Mouse (Mus musculus) induced T-regulatory cell, adult 2 months (primary cell): ENCODE results near the gene Armc6.
A peak's percentile ranks its signal among the peaks of the same experiment; 100 is the strongest.

Source experiments
- DNase-seq: peaks from one replicate; pipeline ENCODE4 v3.0.0-alpha.2; 2012; ENCODE audit warnings: low read depth

Armc6 gene

DNA sequence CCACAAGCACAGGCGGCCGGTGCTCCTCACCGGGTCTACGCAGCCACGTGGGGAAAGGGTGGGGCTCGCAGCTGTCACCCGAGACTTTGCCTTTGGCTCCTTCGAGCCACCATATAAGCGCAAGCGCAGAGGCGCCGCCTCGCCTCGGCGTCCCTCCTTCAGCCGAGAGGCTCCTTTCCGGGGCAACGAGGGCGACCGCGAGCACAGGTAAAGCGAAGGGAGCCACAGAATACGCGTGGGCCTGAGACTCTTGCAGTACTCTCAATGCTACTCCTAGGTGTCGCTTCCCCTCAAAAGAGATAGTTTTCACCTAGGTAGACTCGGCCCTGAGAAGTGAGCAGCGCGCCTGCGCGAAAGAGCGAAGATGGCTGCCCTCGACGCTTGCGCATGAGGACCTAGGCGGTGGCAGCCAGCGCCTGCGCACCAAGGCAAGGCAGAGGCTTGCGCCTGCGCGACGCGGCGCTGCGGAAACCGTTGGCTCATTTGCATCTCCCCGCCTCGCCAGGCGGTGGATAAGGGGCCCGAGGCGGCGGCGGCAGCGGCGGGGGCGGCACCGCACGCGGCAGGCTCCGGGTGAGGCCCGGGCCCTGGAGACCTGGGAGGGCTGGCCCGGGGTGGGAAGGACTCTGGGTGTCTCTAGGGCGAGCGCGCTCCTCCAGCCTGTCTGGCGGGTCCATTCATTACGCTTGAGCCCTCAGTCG lies at the start of gene Armc6, which contains the start of gene Sugp2:
Armc6 (minus strand) TSS at position 387 of the 701 bp plus-strand sequence.
Sugp2 (plus strand) TSS at position 147 of the 701 bp plus-strand sequence.
- DNase-seq = peak; percentile 99

DNA sequence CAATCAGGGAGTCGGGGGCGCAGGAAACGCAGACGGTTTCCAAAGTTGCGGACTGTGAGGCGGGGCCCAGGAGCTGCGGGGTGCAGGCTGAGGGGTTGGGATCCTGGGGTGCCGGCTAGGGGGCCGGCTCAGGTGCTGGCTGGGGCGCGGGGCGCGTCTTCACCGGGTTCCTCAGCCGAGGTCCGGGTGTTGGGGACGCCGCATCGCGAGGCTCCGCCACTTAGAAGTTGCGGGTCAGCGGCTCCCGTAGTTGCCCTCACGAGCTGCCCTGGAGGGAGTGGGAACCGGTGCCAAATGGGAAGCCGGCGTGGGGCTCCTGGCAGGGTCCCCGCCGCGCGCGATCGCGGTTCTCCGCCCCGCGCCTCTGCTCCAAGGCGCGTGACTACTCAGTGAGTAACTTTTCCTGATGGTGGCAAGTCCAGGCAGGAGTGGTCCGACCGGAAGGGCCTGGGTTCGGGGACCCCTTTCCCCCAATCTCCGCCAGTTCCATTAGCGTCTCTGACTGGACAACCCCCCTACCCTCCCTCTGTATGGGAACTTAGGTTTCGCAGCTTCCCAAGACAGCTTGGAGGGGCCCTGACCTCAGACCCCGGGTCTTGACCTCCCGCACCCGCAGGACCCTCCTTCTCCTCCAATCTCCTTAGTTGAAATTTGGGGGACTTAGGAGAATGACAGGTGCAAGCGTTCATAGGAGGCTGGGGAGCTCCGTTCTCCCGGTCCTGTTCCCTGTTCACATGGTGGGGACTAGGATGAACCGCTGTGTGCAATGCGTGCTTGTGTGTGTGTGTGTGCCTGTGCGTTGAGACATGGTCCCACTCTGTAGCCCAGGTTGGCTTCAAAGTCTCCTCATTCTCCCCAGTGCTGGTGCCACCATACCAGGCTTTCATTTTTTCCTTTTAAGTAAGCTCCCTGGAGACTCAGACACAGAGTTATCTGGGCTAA lies 49.1 kb upstream of the Armc6 start:
- DNase-seq = peak; percentile 22

DNA sequence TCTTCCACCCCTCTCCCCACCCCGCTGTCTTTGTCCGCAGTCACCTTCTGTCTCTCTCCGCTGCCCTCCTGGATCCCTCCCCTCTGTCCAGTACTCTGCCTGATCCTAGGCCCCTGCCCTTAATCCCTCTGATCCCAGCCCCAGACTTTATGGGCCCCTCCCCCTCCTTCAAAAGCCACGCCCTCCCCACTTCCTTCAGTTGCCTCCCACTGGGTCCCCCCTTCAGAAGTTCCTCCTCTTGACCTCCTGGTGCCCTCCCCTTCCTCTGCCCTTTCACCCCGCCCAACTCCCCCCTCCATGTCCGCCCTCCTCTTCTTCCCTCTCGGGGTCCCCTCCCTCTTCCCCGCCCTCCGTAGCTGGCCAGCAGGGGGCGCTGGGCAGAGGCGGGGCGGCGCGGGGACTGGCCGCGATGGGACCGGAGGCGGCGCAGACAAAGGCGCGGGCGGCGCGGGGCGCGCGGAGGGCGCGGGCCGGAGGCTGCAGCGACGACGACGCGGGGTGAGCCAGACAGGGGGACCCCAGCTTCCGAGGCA lies 48.4 kb upstream of the Armc6 start, which contains the start of gene Homer3:
Homer3 (plus strand) TSS at position 225 of the 533 bp plus-strand sequence.
- DNase-seq = peak; percentile 88

DNA sequence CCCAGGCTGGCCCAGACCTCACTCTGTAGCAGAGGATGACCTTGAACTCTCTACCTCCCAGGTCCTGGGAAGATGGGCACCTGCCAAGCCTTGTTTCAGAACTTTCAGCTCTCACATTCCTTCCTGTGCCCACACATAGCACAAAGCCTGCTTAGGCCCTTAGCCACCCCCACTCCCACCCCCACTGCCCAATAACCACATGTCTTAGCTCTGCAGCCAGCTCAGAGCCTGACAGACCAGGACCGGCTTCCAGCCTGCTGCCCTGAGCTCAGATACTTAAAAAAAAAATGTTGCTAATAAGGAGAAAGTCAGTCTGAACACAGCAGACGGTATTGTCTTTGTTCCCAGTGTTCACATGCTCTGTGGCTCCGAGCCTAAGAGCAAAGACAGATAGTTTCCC lies 46.7 kb upstream of the Armc6 start:
- DNase-seq = no peak

DNA sequence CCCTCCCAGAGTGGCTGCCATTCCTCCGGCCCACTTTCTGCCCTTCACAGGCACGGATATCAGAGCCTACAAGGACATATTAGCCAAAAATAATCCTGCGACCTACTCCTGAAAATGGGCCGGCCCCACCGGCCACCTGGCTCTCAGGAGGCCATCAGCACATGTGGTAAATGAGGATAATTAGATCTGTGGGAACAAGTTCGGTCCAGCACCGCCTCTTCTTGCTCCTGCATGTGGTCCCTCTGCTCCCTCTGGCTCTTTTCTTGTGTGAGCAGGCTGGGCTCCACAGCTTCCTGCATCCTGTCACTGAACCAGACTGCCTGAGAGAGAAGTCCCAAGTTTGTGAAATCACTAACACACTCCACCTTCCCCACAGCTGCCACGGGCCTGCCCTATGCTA lies 45.0 kb upstream of the Armc6 start:
- no peak for DNase-seq

DNA sequence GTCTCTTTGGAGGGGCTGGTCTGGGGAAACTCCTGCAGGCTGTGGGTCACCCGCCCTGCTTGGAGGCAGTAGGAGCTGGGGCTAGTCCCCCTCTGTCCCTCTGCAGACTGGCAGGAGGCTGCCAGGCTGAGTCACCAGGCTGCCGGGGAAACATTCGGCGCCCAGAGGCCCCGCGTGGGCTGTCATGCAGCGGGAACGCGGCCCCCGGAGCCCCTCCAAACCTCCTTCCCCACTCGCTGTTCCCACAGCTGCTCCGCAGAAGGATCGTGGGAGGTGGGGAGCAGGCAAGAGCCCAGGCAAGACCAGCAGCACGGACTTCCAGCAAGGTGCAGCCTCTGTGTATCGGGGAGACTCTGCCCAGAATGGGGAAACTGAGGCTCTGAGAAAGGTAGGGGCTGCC lies 43.9 kb upstream of the Armc6 start:
- DNase-seq = no peak

DNA sequence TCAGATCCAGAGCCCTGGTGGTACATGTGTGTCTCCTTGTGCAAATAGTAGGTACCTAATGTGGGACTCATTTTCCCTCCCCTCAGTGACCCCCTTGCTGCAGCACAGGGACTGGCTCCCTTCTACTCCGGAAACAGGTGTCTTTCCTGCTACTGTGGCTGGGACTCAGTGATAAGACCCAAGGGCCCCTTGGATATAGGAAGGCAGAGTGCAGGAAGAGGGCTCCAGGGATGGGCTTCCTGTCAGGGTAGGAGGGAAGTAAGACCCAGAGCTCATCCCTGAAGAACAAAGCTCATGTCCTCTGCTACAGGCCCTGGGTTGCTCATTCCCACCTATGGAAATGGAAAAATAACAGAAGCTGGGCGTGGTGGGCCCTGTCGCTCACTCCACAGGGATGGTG lies 42.2 kb upstream of the Armc6 start:
- no peak for DNase-seq

DNA sequence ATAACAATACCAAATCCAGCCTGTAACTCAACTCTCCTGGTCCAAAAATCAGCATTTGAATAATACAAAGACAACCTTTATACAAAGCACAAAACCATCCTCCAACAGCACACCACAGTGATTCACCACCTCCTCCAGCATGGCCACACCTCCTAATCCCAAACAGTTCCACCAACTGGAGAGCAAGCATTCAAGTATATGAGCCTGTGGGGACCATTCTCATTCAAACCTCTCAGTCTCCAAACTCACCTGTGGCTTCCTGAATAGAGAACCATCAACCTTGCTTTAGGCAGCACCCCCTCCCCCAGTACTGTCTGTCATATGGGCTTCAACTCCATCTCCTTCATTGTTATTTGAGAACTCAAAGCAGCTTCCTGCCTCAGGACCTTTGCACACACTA lies 40.1 kb upstream of the Armc6 start:
- no peak for DNase-seq

DNA sequence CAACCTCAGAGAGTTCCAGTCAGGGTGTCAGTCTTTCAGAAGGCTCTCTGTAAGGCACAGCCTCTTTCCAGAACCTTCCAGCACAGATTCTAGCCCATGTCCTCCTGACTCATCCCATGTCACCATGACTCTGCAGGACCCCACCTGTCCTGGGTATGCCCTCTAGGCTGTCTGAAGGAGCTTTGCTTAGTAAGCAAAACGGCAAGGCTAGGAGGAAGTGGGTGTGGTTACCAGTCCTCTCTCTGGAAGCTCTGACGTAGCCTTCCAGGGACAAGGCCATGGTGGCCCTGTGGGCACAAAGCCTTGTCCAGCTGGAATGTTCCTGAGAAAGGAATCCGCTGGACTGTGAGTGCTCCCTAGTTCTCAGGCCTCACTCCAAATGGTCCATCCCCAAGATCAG lies 38.7 kb upstream of the Armc6 start:
- peak; percentile 40 for DNase-seq

DNA sequence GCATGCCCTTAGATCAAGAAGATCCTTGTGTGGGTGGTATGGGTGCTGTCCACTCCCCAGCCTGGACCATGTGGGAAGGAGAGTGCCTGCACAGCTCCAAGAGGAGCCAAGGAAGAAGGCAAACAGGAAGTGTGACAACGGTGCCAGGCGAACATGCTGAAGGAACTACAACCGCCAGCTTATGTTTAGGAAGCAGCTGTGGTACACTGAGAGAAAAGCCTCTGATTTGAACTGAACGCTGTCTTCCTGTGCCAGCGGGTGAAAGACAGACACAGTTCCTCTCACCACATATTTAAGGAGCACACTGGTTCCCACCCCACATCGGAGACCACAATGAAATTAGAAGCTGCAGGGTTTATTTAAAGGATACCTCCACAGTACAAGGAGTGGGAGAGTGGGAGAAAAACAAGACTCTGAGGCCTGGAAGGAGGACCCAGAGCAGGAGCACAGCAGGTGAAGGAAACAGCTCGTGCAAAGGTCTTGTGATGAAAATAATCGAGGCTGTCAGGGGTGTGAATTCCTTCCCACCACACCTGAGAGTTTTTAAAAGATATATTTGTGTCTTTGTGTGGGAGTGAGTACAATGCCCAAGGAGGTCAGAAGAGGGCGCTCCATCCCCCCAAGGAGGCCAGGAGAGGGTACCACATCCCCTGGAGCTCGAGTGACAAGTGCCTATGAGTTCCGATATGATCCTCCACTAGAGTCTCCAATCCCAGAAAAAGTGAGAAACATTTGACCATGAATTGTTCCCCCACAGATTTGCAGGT lies 34.7 kb upstream of the Armc6 start:
- DNase-seq = peak; percentile 47

DNA sequence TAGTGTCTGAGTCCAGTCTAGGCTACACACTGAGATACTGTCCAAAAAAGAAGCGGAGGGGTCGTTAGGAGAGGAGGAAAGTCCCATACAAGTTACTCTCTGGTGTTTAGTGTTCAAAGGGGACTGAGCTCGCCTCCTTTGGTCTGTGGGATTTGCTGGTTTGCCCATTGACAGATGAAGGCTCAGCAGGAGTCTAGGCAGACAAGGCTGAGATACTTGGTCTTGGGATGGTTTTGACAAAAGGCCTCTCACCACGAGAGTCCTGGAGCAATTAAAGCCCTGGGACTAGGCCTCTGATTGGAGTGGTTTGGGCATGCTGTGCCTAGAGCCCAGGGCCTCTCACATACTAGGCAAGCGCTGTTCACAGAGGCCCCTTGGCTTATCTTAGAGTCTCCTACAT lies 34.0 kb upstream of the Armc6 start:
- no peak for DNase-seq

DNA sequence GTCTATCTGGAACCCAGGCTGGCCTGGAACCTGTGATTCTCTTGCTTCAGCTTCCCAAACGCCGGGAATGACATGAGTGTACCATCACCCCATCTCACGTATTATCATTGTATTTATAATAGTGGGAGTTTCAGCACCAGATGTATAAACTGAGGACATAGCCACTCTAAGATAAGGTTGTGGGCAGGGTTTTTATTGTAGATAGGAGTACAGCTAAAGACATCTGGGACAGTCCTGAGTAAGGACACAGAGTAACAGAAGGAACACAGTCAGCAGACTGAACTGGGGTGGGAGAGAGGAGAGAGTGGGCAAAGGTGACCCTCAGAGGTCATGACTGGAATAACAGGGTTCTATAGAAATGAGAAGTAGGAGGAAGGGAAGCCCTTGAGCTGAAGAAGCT lies 33.4 kb upstream of the Armc6 start:
- DNase-seq = no peak

DNA sequence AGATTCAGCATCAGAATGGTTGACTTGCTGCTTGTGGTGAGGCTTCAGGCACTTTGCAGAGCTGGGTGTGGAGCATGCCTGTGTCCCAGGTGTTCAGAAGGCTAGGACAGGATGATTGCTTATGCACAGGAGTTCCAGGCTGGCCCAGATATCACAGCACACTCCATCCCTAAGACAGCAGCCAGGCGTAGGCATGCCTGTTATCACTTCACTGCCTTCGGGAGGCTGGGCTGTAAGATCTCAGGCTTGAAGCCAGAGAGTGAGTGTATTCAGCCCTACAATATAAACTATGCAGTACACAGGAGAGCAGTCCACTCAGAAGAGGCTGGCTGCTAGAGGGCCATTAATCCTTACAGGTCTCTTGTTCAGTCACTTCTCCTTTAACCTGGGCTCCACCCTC lies 24.8 kb upstream of the Armc6 start:
- no peak for DNase-seq

DNA sequence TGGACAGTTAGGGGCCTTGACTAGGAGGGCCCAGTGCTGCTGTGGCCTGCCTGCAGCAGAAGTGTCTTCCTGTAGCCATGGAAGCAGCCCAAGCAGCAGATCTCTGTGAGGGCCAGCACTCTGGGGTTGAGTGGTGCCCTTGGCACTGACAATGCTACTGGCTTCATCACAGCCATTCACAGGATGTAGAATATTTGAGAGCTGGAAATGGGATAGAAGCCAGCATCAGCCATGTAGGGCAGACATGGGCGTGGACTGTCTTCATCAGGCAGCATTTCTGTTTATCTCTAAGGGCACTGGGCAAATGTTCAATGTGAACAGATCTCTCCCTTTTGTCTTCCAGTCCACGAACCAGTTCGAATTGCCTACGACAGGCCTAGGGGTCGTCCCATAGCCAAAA lies 24.3 kb upstream of the Armc6 start:
- DNase-seq = no peak

DNA sequence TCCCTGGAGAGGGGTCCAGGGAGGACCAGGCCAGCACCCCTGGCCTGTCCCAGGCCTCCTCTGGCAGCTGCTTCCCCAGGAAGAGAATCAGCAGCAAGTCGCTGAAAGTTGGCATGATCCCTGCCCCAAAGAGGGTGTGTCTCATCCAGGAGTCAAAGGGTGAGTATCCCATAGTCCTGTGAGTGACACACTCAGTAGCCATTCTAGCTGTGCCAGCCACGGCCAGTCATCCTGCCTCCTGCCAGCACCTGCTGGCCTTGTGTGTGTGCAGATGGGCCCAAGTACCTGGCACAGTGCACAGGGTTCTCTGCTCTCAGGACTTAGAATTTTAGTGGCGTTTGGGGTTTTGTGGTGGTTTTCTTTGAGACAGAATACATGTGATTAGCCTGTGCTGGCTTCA lies 23.2 kb upstream of the Armc6 start:
- no peak for DNase-seq

DNA sequence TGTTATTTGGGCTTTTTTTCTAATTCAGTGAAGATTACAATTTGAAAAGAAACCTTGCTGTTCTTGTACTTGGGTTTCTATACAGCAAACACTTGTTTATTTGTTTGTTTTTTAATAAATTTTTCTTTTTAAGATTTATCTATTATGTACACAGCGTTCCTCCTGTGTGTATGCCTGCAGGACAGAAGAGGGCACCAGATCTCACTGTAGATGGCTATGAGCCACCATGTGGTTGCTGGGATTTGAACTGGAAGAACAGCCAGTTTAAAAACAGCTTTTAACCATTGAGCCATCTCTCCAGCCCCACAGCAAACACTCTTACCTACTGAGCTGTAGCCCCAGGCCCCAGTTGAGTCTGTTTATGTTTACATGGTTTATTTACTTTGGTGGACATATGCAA lies 20.4 kb upstream of the Armc6 start:
- no peak for DNase-seq

DNA sequence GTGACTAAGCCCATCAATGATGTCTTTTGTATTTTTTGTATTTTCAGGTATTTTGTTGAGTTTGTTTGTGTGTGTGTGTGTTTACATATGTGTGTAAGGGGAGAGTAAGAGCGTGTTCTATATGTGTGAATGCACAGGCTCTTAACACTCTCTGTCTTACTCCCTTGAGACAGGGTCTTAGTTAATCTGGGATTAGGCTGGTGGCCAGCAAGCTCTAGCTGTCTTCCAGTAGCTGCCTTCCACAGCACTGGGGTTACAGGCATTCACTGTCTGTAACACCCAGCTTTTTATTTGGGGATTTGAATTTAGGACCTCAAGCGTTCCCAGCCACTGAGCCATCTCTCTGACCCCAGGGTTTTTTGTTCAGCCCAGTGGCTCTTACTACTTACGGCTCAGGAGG lies 13.6 kb upstream of the Armc6 start:
- DNase-seq = no peak

DNA sequence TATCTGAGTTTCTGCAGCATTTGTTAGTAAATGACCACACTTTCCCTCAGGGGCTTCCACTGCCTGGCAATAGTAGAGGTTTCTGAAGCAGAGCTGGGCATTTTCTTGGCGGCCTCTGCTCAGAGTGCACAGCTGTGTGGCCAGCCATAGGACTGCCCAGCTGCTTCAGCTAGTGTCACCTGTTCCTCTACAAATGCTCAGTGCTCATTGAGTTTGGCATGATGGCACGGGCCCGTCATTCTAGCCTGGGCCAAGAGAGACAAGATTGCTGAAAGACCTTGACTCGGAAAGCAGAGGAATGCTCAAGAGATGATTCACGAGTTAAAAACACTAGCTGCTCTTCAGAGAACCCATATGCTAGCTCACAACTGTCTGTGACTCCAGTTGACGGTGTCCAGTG lies 12.4 kb upstream of the Armc6 start:
- DNase-seq = no peak

DNA sequence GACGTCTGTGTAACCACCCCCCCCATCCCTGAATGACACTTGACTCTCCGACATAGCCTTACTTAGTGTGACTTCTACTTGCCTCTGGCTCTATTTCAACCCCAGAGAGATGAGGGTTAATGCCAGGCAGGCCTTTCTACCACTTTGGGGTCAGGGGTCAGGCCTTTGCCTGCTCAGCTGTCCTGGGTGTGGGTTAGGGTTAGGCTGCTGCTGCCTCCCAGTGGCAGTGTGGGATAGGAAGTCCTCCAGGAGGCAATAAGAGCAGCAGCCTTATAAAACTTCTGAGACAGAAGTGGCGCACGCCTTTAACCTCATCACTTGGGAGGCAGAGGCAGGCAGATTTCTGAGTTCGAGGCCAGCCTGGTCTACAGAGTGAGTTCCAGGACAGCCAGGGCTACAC lies 6.4 kb upstream of the Armc6 start:
- no peak for DNase-seq

DNA sequence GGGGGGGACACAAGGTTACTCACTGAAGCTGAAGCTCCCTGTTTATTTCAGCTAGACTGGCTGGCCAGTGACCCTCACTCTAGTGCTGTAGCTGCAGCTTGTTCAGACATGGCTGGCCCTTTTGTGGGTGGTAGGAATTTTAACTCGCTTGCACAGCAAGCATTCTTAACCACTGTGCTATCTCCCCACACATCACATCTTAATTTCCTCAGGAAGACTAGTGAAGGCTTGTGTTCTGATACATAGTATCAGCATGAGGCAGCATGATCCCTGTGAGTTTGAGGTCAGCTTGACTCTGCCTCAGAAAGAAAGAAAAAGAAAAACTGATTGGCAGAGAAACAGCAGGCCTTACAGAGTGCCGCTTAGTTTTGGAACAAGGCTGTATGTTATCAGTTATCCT lies 3.6 kb upstream of the Armc6 start:
- no peak for DNase-seq

DNA sequence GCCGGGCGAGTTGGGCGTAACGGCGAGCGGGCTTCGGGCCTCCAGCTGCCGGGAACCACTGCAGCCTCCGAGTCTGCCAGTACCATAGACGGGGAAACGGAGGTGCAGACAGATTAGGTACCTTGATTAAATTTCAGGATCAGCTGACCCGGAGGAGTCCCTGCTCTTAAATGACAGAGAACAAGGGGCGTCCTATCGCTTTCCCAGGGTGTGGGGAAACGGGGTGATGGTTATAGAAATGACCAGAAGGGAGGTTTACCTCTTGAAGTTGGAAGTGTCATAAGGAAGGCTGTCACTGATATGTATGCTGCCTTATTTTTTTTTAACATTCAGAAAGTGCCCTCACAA lies 489 bp upstream of the Armc6 start:
- no peak for DNase-seq

DNA sequence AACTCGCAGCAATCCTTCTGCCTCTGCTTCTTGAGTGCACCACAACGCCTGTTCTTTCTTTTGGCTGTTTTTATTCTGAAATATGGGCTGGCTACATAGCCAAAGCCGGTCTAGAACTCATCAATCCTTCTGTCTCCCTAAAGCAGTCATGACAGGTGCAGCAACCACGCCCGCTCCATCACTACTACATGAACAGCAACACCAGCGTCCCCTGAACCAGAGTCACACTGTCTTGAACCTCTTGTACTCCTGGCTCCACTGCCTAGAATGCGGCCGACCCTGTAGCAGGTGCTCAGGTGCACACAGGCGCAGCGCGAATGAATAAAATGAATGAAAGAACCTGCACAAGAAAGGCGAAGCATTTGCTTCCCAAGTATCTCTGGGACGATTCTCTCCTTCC lies 660 bp downstream of the Armc6 start:
- no peak for DNase-seq
